Mouse (Mus musculus) hematopoietic multipotent progenitor cell, adult 10-12 weeks (in vitro differentiated cells): ENCODE measurements around the gene Gm15293. TPM values are rescaled to one million over a fixed set of nuclear protein-coding genes. Genes with fewer than 3 reads are reported as not detected.

Experiments
- polyA plus RNA-seq: library from polyadenylated mRNA; stranded (reverse); fragments of >175 nt; gene quantifications from 2 replicates; pipeline ENCODE4 v1.2.3, GENCODE M21; 2012; ENCODE audit warnings: low replicate concordance

Gene Gm15293
- not detected in 2 replicates for polyA plus RNA-seq

DNA sequence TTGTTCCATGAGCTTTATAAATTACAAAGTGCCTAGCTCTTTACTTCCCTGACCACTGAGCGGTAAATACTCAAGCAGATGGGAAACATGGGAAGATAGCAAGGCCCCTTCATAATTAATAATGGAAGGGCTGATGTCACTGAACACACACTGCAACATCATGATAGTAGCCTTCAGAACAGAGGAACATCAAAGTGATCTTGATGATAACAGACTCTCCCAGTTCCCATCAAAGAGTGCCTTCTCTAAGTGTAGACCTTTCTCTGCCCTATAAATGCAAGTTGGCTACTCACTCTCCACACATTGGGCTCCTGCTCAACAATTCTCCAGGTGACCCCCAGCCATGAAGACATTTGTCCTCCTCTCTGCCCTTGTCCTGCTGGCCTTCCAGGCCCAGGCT lies at the start of gene Gm15293:
Gm15293 (plus strand) TSS at position 301 of the 400 bp plus-strand sequence.

DNA sequence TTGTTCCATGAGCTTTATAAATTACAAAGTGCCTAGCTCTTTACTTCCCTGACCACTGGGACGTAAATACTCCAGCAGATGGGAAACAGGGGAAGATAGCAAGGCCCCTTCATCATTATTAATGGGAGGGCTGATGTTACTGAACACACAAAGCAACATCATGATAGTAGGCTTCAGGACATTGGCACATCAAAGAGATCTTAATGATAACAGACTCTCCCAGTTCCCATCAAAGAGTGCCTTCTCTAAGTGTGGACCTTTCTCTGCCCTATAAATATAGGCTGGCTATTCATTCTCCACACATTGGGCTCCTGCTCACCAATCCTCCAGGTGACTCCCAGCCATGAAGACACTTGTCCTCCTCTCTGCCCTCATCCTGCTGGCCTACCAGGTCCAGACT lies 39.4 kb upstream of the Gm15293 start, which contains the start of gene Defa22:
Defa22 (plus strand) TSS at position 301 of the 400 bp plus-strand sequence.

DNA sequence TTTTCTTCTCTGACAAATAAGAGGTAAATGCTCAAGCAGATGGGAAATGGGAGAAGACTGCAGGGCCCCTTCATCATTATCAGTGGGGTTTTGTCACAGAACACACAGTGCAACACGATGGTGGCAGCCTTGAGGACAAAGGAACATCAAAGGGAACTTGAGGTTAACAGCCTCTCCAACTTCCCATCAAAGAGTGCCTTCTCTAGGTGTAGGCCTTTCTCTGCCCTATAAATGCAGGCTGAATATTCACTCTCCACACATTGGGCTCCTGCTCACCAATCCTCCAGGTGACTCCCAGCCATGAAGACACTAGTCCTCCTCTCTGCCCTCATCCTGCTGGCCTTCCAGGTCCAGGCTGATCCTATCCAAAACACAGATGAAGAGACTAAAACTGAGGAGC lies 10.0 kb upstream of the Gm15293 start, which contains the start of gene Defa31:
Defa31 (plus strand) TSS at position 301 of the 400 bp plus-strand sequence.

Other genes starting within 250 kb of the Gm15293 start
- gene Defa21, start 176.0 kb upstream of the Gm15293 start, polyA plus RNA-seq: not detected in 2 replicates
- not detected in 2 replicates for gene Defa23, start 146.5 kb upstream of the Gm15293 start, polyA plus RNA-seq
- gene Defa35, start 136.5 kb upstream of the Gm15293 start, polyA plus RNA-seq: not detected in 2 replicates
- gene Defa25, start 117.1 kb upstream of the Gm15293 start, polyA plus RNA-seq: not detected in 2 replicates
- gene Gm14851, start 105.5 kb upstream of the Gm15293 start, polyA plus RNA-seq: not detected in 2 replicates
- gene Defa30, start 66.9 kb upstream of the Gm15293 start, polyA plus RNA-seq: not detected in 2 replicates
- gene Defa22, start 39.3 kb upstream of the Gm15293 start, polyA plus RNA-seq: not detected in 2 replicates
- gene Defa31, start 9.9 kb upstream of the Gm15293 start, polyA plus RNA-seq: not detected in 2 replicates
- not detected in 2 replicates for gene Gm15292, start 48.2 kb downstream of the Gm15293 start, polyA plus RNA-seq
- gene Defa27, start 114.0 kb downstream of the Gm15293 start, polyA plus RNA-seq: not detected in 2 replicates
- gene Defa29, start 125.5 kb downstream of the Gm15293 start, polyA plus RNA-seq: not detected in 2 replicates
- not detected in 2 replicates for gene Defa2, start 177.0 kb downstream of the Gm15293 start, polyA plus RNA-seq
- gene Defa33, start 190.2 kb downstream of the Gm15293 start, polyA plus RNA-seq: not detected in 2 replicates
- not detected in 2 replicates for gene Defa36, start 225.8 kb downstream of the Gm15293 start, polyA plus RNA-seq